Mouse (Mus musculus): ENCODE results near the gene Pxn.

Pxn gene

GRCm38 (mm10) chr5:115506454-115507201 lies at the start of gene Pxn:
Gene Pxn (plus strand): TSS chr5:115506676.
- DNase-seq (ENCODE audit: low read depth, low spot score): peak; percentile 92

GRCm38 (mm10) chr5:115458918-115459317 lies 47.6 kb upstream of the Pxn start:
- DNase-seq (ENCODE audit: low read depth, low spot score): no peak

GRCm38 (mm10) chr5:115464408-115465115 lies 41.9 kb upstream of the Pxn start:
- no peak for DNase-seq (ENCODE audit: low read depth, low spot score)

GRCm38 (mm10) chr5:115465642-115466420 lies 40.6 kb upstream of the Pxn start, which contains the start of gene Pla2g1b:
Gene Pla2g1b (plus strand): TSS chr5:115466262.
- DNase-seq (ENCODE audit: low read depth, low spot score): no peak

GRCm38 (mm10) chr5:115469791-115470190 lies 36.7 kb upstream of the Pxn start:
- DNase-seq (ENCODE audit: low read depth, low spot score): no peak

GRCm38 (mm10) chr5:115470766-115471531 lies 35.5 kb upstream of the Pxn start:
- peak; percentile 64 for DNase-seq (ENCODE audit: low read depth, low spot score)

GRCm38 (mm10) chr5:115473191-115473590 lies 33.3 kb upstream of the Pxn start:
- DNase-seq (ENCODE audit: low read depth, low spot score): no peak

GRCm38 (mm10) chr5:115474174-115474828 lies 32.2 kb upstream of the Pxn start:
- DNase-seq (ENCODE audit: low read depth, low spot score): no peak

- peak; percentile 61 for DNase-seq (ENCODE audit: low read depth, low spot score)
Measured at GRCm38 (mm10) chr5:115475337-115476106, 31.0 kb upstream of the Pxn start.

GRCm38 (mm10) chr5:115476107-115476727 lies 30.3 kb upstream of the Pxn start:
- DNase-seq (ENCODE audit: low read depth, low spot score): no peak

- DNase-seq (ENCODE audit: low read depth, low spot score): no peak
Measured at GRCm38 (mm10) chr5:115479561-115479960, 26.9 kb upstream of the Pxn start.

GRCm38 (mm10) chr5:115480101-115480500 lies 26.4 kb upstream of the Pxn start:
- no peak for DNase-seq (ENCODE audit: low read depth, low spot score)

GRCm38 (mm10) chr5:115482390-115483265 lies 23.8 kb upstream of the Pxn start:
- no peak for DNase-seq (ENCODE audit: low read depth, low spot score)

- no peak for DNase-seq (ENCODE audit: low read depth, low spot score)
Measured at GRCm38 (mm10) chr5:115483385-115483784, 23.1 kb upstream of the Pxn start.

- DNase-seq (ENCODE audit: low read depth, low spot score): peak; percentile 93
Measured at GRCm38 (mm10) chr5:115483947-115484920, 22.2 kb upstream of the Pxn start, which contains the start of gene Sirt4. Gene Sirt4 (minus strand): TSS chr5:115484725.

- no peak for DNase-seq (ENCODE audit: low read depth, low spot score)
Measured at GRCm38 (mm10) chr5:115484996-115485395, 21.5 kb upstream of the Pxn start.

- DNase-seq (ENCODE audit: low read depth, low spot score): no peak
Measured at GRCm38 (mm10) chr5:115485489-115486205, 20.8 kb upstream of the Pxn start.

Data from forelimb bud, embryonic 11.5 days (tissue).